ENCODE assay signal across 16 mouse cellular contexts in the genomic region with DNA sequence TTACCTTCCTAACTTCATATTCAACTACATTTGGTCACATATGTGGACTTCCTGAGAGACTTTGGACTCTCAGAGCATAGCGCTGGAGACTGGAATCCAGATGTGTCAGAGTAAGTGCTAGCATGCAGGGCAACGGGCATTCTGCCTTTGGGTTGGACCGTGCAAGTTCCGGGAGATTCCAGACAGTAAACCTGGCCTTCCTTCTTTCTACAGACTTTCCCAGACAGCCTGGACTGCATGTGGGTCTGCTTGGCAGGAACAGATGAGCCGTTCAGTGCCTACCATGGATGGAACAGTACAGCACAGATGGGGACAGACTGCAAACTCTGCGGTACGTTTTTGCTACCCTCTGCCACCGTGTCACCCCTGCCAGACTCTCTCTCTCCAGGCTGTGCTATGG.
DNase-seq lines count a peak whose midpoint lies in the region; ATAC-seq and TF ChIP-seq lines count a peak whose summit lies in the region.
"Had no signal": no experiment of that assay in that cellular context is flagged by ENCODE, and none has a peak within 500 bp of the region (broad histone marks: within the 10 kb centered on the region; RNA-seq: fewer than 3 reads in every experiment).

No protein-coding gene starts in this region.

- TF ChIP-seq CTCF in intestine, postnatal 0 days (IDR thresholded peaks at IDR 0.05; ENCODE audit: low read depth) = no peak

- H3K27me3 ChIP-seq in intestine, postnatal 0 days (replicated peaks; ENCODE audit: control insufficient read depth, insufficient read depth, low read length) = no peaks in the 10 kb centered on the region
- no peaks in the 10 kb centered on the region for H3K27me3 ChIP-seq in limb, embryonic 15.5 days
- H3K27me3 ChIP-seq: embryonic facial prominence, embryonic 12.5 days; limb, embryonic 13.5 days; midbrain, embryonic 13.5 days had no signal

- peak overlapping the region; percentile 78 for H3K27ac ChIP-seq in intestine, postnatal 0 days (ENCODE audit: low read depth, low read length)
- peak overlapping the region; percentile 50 for H3K27ac ChIP-seq in limb, embryonic 15.5 days
- H3K27ac ChIP-seq: embryonic facial prominence, embryonic 12.5 days; hindbrain, embryonic 14.5 days; limb, embryonic 13.5 days; midbrain, embryonic 13.5 days had no signal

- H3K9ac ChIP-seq in intestine, postnatal 0 days (ENCODE audit: low read depth, low read length) = no peak overlapping the region
- no peak overlapping the region for H3K9ac ChIP-seq in limb, embryonic 15.5 days
- H3K9ac ChIP-seq: embryonic facial prominence, embryonic 12.5 days; hindbrain, embryonic 14.5 days; limb, embryonic 13.5 days; midbrain, embryonic 13.5 days had no signal

- H3K36me3 ChIP-seq in intestine, postnatal 0 days (ENCODE audit: control insufficient read depth, insufficient read depth) = no peaks in the 10 kb centered on the region
- no peaks in the 10 kb centered on the region for H3K36me3 ChIP-seq in limb, embryonic 15.5 days
- H3K36me3 ChIP-seq: embryonic facial prominence, embryonic 12.5 days; limb, embryonic 13.5 days; midbrain, embryonic 13.5 days had no signal

- 49% methylated on average over 8 of the region's 8 CpGs for WGBS in intestine, postnatal 0 days
- WGBS in limb, embryonic 15.5 days = 68% methylated on average over 8 of the region's 8 CpGs

- ATAC-seq in intestine, postnatal 0 days = peak; percentile 77
- ATAC-seq in limb, embryonic 15.5 days (ENCODE audit: insufficient number of reproducible peaks, low FRiP score, low TSS enrichment, low read depth) = no peak
- ATAC-seq: forebrain, embryonic 16.5 days; midbrain, embryonic 13.5 days had no signal

- peak overlapping the region; percentile 43 for H3K4me2 ChIP-seq in intestine, postnatal 0 days (replicated peaks; ENCODE audit: low read depth)
- no peak overlapping the region for H3K4me2 ChIP-seq in limb, embryonic 15.5 days
- H3K4me2 ChIP-seq: embryonic facial prominence, embryonic 12.5 days; hindbrain, embryonic 14.5 days; limb, embryonic 13.5 days; midbrain, embryonic 13.5 days had no signal

- H3K4me3 ChIP-seq in intestine, postnatal 0 days (ENCODE audit: low read depth, low read length) = no peak overlapping the region
- H3K4me3 ChIP-seq in limb, embryonic 15.5 days = no peak overlapping the region
- H3K4me3 ChIP-seq: embryonic facial prominence, embryonic 12.5 days; limb, embryonic 13.5 days; midbrain, embryonic 13.5 days had no signal

- DNase-seq in cerebellum, postnatal 14 days = peak; percentile 51 to 74
- no peak for DNase-seq in cerebellum, postnatal 4 days (ENCODE audit: low spot score in 2 of 2)
- peak; percentile 27 for DNase-seq in left cerebral cortex, postnatal 4 days
- no peak for DNase-seq in left cerebral cortex, adult 11 months (ENCODE audit: low spot score)
- no peak for DNase-seq in thymus, adult 18-20 months
- no peak for DNase-seq in frontal cortex, adult 2 months (ENCODE audit: extremely low spot score in 1 of 2, low spot score in 1 of 2)
- DNase-seq: adrenal gland, postnatal 10 days; lung, postnatal 10 days; thymus, postnatal 36 days had no signal

- 0 out of 2 replicates have a peak, but pooled peaks cover 6% of the 10 kb centered on the region for H3K4me1 ChIP-seq in intestine, postnatal 0 days (replicated peaks; ENCODE audit: control insufficient read depth, insufficient read depth, low read length)
- H3K4me1 ChIP-seq in limb, embryonic 15.5 days = peaks cover 16% of the 10 kb centered on the region; the same call in 1 of the 2 replicates
- H3K4me1 ChIP-seq: embryonic facial prominence, embryonic 12.5 days; midbrain, embryonic 13.5 days had no signal

- H3K9me3 ChIP-seq in intestine, postnatal 0 days (ENCODE audit: control insufficient read depth) = no peaks in the 10 kb centered on the region
- no peaks in the 10 kb centered on the region for H3K9me3 ChIP-seq in limb, embryonic 15.5 days
- H3K9me3 ChIP-seq: embryonic facial prominence, embryonic 12.5 days; limb, embryonic 13.5 days; midbrain, embryonic 13.5 days had no signal

- intact Hi-C loops in left cerebral cortex, postnatal 4 days (cut with DNase I) = no loop called here

Comparison
In these comparisons a context has a peak if more than half of its experiments do, and no peak if none do; other contexts are left out.
1. DNase-seq: peak in cerebellum, postnatal 14 days (2 of 2) and left cerebral cortex, postnatal 4 days (single experiment); none in cerebellum, postnatal 4 days (0 of 2), left cerebral cortex, adult 11 months (single experiment), thymus, adult 18-20 months (0 of 2) and frontal cortex, adult 2 months (0 of 2).